In genomic region chr2:39091966-39092365, GRCm38 (mm10) we compare ENCODE assay signal across 27 mouse cellular contexts. TPM values are rescaled to one million over a fixed set of nuclear protein-coding genes. Genes with fewer than 3 reads are reported as not detected.
A peak's percentile ranks its signal among the peaks of the same experiment; 100 is the strongest.
DNase-seq lines count a peak whose midpoint lies in the region; ATAC-seq and TF ChIP-seq lines count a peak whose summit lies in the region.
"Had no signal": no experiment of that assay in that cellular context is flagged by ENCODE, and none has a peak within 500 bp of the region (broad histone marks: within the 10 kb centered on the region; RNA-seq: fewer than 3 reads in every experiment).

No protein-coding gene starts in this region.

- H3K36me3 ChIP-seq in kidney, postnatal 0 days (ENCODE audit: insufficient read depth, low read length) = no peaks in the 10 kb centered on the region
- H3K36me3 ChIP-seq in kidney, embryonic 14.5 days (ENCODE audit: control insufficient read depth, insufficient read depth, low read length) = peaks cover 16% of the 10 kb centered on the region; the same call in 1 of the 2 replicates
- H3K36me3 ChIP-seq in forebrain, embryonic 14.5 days (ENCODE audit: control insufficient read depth, insufficient read depth, low read length) = peaks cover 26% of the 10 kb centered on the region
- H3K36me3 ChIP-seq in forebrain, embryonic 10.5 days (replicated peaks) = peaks cover 49% of the 10 kb centered on the region

- 58% methylated on average over 1 of the region's 1 CpGs for WGBS in kidney, postnatal 0 days
- WGBS in kidney, embryonic 14.5 days = 70% methylated on average over 1 of the region's 1 CpGs
- 90% methylated on average over 1 of the region's 1 CpGs for WGBS in forebrain, embryonic 14.5 days
- WGBS in forebrain, embryonic 10.5 days = 88% methylated on average over 1 of the region's 1 CpGs

- no peaks in the 10 kb centered on the region for H3K27me3 ChIP-seq in kidney, postnatal 0 days (ENCODE audit: insufficient read depth, low read length)
- H3K27me3 ChIP-seq in kidney, embryonic 14.5 days (ENCODE audit: control insufficient read depth, insufficient read depth, low read length) = no peaks in the 10 kb centered on the region
- H3K27me3 ChIP-seq in forebrain, embryonic 14.5 days (replicated peaks; ENCODE audit: control insufficient read depth, insufficient read depth, low read length) = no peaks in the 10 kb centered on the region
- H3K27me3 ChIP-seq in forebrain, embryonic 10.5 days (ENCODE audit: poor library complexity, severe bottlenecking) = no peaks in the 10 kb centered on the region
- H3K27me3 ChIP-seq: CH12.LX; forebrain, embryonic 12.5 days; hindbrain, embryonic 15.5 days; lung, embryonic 15.5 days had no signal

- peak; percentile 10 for DNase-seq in kidney, postnatal 0 days (ENCODE audit: low spot score)
- DNase-seq in 3T3-L1 (ENCODE audit: low read depth, low spot score) = peak; percentile 88
- DNase-seq in NIH3T3 (ENCODE audit: low read depth) = peak; percentile 84
- no peak for DNase-seq in forebrain, embryonic 14.5 days (ENCODE audit: low spot score)
- no peak for DNase-seq in forebrain, embryonic 10.5 days (ENCODE audit: extremely low spot score, low spot score)
- DNase-seq: cerebellum, adult 11-12 months; cerebellum, adult 9-11 months; embryo, embryonic 11 days; gastrocnemius, postnatal 10 days; heart, postnatal 14 days; kidney, adult 2 months; kidney, postnatal 25 days; left cerebral cortex, postnatal 4 days; liver; spleen, adult 18-20 months; thymus, postnatal 14 days had no signal

- no peaks in the 10 kb centered on the region for H3K9me3 ChIP-seq in kidney, postnatal 0 days (replicated peaks; ENCODE audit: low read length)
- H3K9me3 ChIP-seq in kidney, embryonic 14.5 days (ENCODE audit: control insufficient read depth, low read length) = no peaks in the 10 kb centered on the region
- H3K9me3 ChIP-seq in forebrain, embryonic 14.5 days (replicated peaks; ENCODE audit: control insufficient read depth, low read length) = no peaks in the 10 kb centered on the region
- H3K9me3 ChIP-seq in forebrain, embryonic 10.5 days = no peaks in the 10 kb centered on the region
- H3K9me3 ChIP-seq: forebrain, embryonic 12.5 days; hindbrain, embryonic 10.5 days; hindbrain, embryonic 15.5 days; lung, embryonic 15.5 days had no signal

- H3K4me1 ChIP-seq in kidney, postnatal 0 days (replicated peaks; ENCODE audit: insufficient read depth, low read length) = no peaks in the 10 kb centered on the region
- no peaks in the 10 kb centered on the region for H3K4me1 ChIP-seq in kidney, embryonic 14.5 days (ENCODE audit: control insufficient read depth, insufficient read depth, low read length)
- no peaks in the 10 kb centered on the region for H3K4me1 ChIP-seq in embryonic fibroblast, embryonic 13.5 days (ENCODE audit: control insufficient read depth, insufficient read depth, low read length)
- no peaks in the 10 kb centered on the region for H3K4me1 ChIP-seq in forebrain, embryonic 14.5 days (ENCODE audit: control insufficient read depth, insufficient read depth, low read length)
- no peaks in the 10 kb centered on the region for H3K4me1 ChIP-seq in forebrain, embryonic 10.5 days
- H3K4me1 ChIP-seq: forebrain, embryonic 12.5 days; hindbrain, embryonic 10.5 days; hindbrain, embryonic 15.5 days; lung, embryonic 15.5 days had no signal

- no peak overlapping the region for H3K4me3 ChIP-seq in kidney, postnatal 0 days (replicated peaks; ENCODE audit: low read depth, low read length)
- no peak overlapping the region for H3K4me3 ChIP-seq in kidney, embryonic 14.5 days (ENCODE audit: low read length)
- no peak overlapping the region for H3K4me3 ChIP-seq in embryonic fibroblast, embryonic 13.5 days (ENCODE audit: insufficient read depth, low read length)
- no peak overlapping the region for H3K4me3 ChIP-seq in forebrain, embryonic 14.5 days (ENCODE audit: low read depth, low read length)
- no peak overlapping the region for H3K4me3 ChIP-seq in forebrain, embryonic 10.5 days
- H3K4me3 ChIP-seq: forebrain, embryonic 12.5 days; hindbrain, embryonic 10.5 days; hindbrain, embryonic 15.5 days; layer of hippocampus, adult 2 months; lung, embryonic 15.5 days had no signal

- no peak for TF ChIP-seq POLR2A in embryonic fibroblast, embryonic 13.5 days (IDR thresholded peaks at IDR 0.05; ENCODE audit: low read depth, low read length)

- no peak overlapping the region for H3K9ac ChIP-seq in kidney, postnatal 0 days (ENCODE audit: low read depth, low read length)
- H3K9ac ChIP-seq in kidney, embryonic 14.5 days (ENCODE audit: low read depth, low read length) = no peak overlapping the region
- no peak overlapping the region for H3K9ac ChIP-seq in forebrain, embryonic 14.5 days (ENCODE audit: low read length)
- H3K9ac ChIP-seq: forebrain, embryonic 12.5 days; hindbrain, embryonic 15.5 days; liver, embryonic 14.5 days; lung, embryonic 15.5 days had no signal

- H3K4me2 ChIP-seq in kidney, postnatal 0 days (ENCODE audit: low read length) = no peak overlapping the region
- no peak overlapping the region for H3K4me2 ChIP-seq in kidney, embryonic 14.5 days (replicated peaks; ENCODE audit: low read depth, low read length)
- H3K4me2 ChIP-seq in forebrain, embryonic 14.5 days (ENCODE audit: low read length) = no peak overlapping the region
- H3K4me2 ChIP-seq: forebrain, embryonic 12.5 days; hindbrain, embryonic 15.5 days; lung, embryonic 15.5 days; midbrain, embryonic 11.5 days had no signal

- no peak for TF ChIP-seq CTCF in kidney, postnatal 0 days (IDR thresholded peaks at IDR 0.05; ENCODE audit: low read depth)
- TF ChIP-seq CTCF in embryonic fibroblast, embryonic 13.5 days (IDR thresholded peaks at IDR 0.05; ENCODE audit: borderline replicate concordance, insufficient read depth, low read length) = no peak

- no peak overlapping the region for H3K27ac ChIP-seq in kidney, postnatal 0 days
- H3K27ac ChIP-seq in kidney, embryonic 14.5 days (ENCODE audit: low read depth, low read length) = no peak overlapping the region
- peak overlapping the region; percentile 31 for H3K27ac ChIP-seq in embryonic fibroblast, embryonic 13.5 days (ENCODE audit: insufficient read depth, low read length)
- H3K27ac ChIP-seq in forebrain, embryonic 14.5 days (ENCODE audit: low read depth, low read length) = no peak overlapping the region
- no peak overlapping the region for H3K27ac ChIP-seq in forebrain, embryonic 10.5 days
- H3K27ac ChIP-seq: forebrain, embryonic 12.5 days; hindbrain, embryonic 10.5 days; hindbrain, embryonic 15.5 days; layer of hippocampus, adult 2 months; liver, embryonic 14.5 days; lung, embryonic 15.5 days had no signal

- ATAC-seq in kidney, postnatal 0 days (replicated peaks; ENCODE audit: low FRiP score, low read depth) = no peak
- ATAC-seq in kidney, embryonic 14.5 days (ENCODE audit: low FRiP score, low TSS enrichment) = no peak
- ATAC-seq in forebrain, embryonic 14.5 days = no peak
- ATAC-seq: midbrain, embryonic 16.5 days had no signal

RNA-seq across cellular contexts. Expression of gene Golga1, which starts 26.6 kb away (rescaled TPM):
- 26.3 and 28.7 TPM in 2 replicates for polyA plus RNA-seq in kidney, postnatal 0 days (2015; fragmentation: Nextera tagmentation; extraction: Ambion mirVana)
- polyA plus RNA-seq in kidney, embryonic 14.5 days (2014; fragmentation: Nextera tagmentation; extraction: Ambion mirVana) = 22.7 and 30.4 TPM in 2 replicates
- polyA plus RNA-seq in embryonic fibroblast, embryonic 13.5 days (2011; ENCODE audit: insufficient read length, low read depth, missing spikeins) = 28.0 and 36.3 TPM in 2 replicates
- polyA plus RNA-seq in forebrain, embryonic 14.5 days (2014; fragmentation: Nextera tagmentation; extraction: Ambion mirVana) = 36.4 and 41.0 TPM in 2 replicates
- 22.7 and 24.0 TPM in 2 replicates for polyA plus RNA-seq in forebrain, embryonic 10.5 days (2016; fragmentation: Nextera tagmentation; extraction: Ambion mirVana)

Comparison
In these comparisons a context has a peak if more than half of its experiments do, and no peak if none do; other contexts are left out.
1. DNase-seq: peak in kidney, postnatal 0 days (single experiment), 3T3-L1 (single experiment) and NIH3T3 (single experiment); none in forebrain, embryonic 14.5 days (single experiment) and forebrain, embryonic 10.5 days (single experiment).